Mouse (Mus musculus): ENCODE results near the gene Gab3. TPM values are rescaled to one million over a fixed set of nuclear protein-coding genes. Genes with fewer than 3 reads are reported as not detected.

The Gab3 gene
- 5.9 and 7.1 TPM in 2 replicates for polyA plus RNA-seq (2014; fragmentation: Nextera tagmentation; extraction: Ambion mirVana)

DNA sequence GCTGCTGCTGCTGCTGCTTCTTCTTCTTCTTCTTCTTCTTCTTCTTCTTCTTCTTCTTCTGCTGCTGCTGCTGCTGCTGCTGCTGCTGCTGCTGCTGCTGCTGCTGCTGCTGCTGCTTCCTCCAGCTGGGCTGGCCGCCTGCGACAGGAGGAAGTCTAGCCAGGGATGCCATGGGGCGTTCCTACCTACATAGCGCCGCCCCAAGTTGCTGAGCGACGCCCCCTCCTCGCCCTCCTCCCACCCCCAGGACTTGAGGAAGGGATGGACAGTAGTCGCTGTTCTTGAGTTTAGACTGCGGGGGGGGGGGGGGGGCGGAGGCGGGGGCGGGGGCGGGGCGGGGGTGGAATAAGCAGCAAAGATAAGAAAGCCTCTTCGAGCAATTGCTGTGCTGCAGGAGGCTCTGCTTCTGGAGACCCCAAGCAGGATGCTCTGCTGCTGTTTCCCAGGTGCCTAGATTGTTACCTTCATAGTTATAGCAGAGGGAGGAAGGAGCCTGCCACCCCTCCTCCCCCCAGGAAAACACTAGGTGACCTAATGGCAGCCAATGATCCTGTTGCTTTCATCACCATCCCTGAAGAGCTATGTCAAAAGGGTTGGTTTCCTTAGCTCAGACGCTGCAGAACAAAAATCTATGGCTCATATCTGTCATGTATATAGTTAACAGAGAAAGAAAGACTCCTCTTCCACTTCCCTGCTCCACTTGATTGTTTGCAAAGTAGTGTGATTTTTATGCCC is at the start of gene Gab3:
Gab3 (minus strand) TSS at position 685 of the 735 bp plus-strand sequence.
- Histone ChIP-seq H3K4me1 (ENCODE audit: insufficient read depth) (no peaks in the 10 kb centered on the region), H3K9me3 (ENCODE audit: low read depth, low read length) (no peaks in the 10 kb centered on the region), H3K27ac (ENCODE audit: low read depth) (peak within 1 kb of the TSS; percentile 58), H3K27me3 (ENCODE audit: insufficient read depth, low read length) (no peaks in the 10 kb centered on the region), H3K4me3 (ENCODE audit: low read depth, low read length) (peak within 1 kb of the TSS; percentile 47), H3K9ac (peak within 1 kb of the TSS; percentile 54), H3K36me3 (ENCODE audit: insufficient read depth) (no peaks in the 10 kb centered on the region), H3K4me2 (peak within 1 kb of the TSS; percentile 58)
- peak; percentile 77 for DNase-seq
- TF ChIP-seq CTCF (IDR thresholded peaks at IDR 0.05; ENCODE audit: low read depth) = no peak
- 5% methylated on average over 12 of the region's 17 CpGs for WGBS
- ATAC-seq (ENCODE audit: insufficient read depth) = peak; percentile 97

DNA sequence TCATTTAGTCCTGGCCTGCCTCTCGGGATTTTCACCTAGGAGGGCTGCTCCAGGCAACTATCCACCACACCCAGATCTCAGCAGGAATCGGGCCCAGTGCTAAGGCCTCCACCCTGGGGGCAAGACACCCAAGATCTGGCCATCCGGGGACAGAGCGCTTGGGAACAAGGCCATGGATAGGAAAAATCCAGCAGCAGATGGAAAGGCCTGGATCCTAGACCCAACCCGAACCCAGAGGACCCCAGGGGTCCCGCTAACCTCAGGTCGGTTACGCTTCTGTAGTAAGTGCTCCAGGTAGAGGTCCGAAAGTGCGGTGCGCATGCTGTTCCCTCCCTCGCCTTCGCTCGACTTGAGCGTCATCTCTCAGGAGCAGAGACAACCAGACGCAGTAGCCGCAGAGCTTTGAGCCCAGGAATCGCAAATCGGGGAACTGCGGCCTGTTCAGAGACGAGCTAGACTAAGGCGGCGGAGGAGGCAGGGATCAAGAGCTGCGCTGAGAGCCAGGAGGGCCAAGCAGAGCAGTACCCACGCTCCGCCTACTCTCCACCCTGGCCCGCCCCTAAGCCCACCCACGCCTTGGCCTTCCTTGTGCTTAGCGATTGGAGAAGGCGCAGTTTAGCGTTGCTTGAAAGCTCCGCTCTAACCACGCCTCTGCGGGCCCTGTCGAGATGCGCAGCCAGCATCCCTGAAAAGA is 45.4 kb upstream of the Gab3 start, which contains the start of gene Mpp1:
Mpp1 (minus strand) TSS at position 550 of the 694 bp plus-strand sequence.
- peak within 1 kb of the TSS; percentile 67 for H3K9ac ChIP-seq
- peak within 1 kb of the TSS; percentile 54 for H3K4me3 ChIP-seq (ENCODE audit: low read depth, low read length)
- peak; percentile 100 for ATAC-seq (ENCODE audit: insufficient read depth)
- 8% methylated on average over 35 of the region's 36 CpGs for WGBS
- H3K4me1 ChIP-seq (ENCODE audit: insufficient read depth) = no peaks in the 10 kb centered on the region
- H3K9me3 ChIP-seq (ENCODE audit: low read depth, low read length) = no peaks in the 10 kb centered on the region
- peak; percentile 91 for DNase-seq
- H3K4me2 ChIP-seq = peak within 1 kb of the TSS; percentile 54
- no peaks in the 10 kb centered on the region for H3K27me3 ChIP-seq (ENCODE audit: insufficient read depth, low read length)
- H3K27ac ChIP-seq (ENCODE audit: low read depth) = peak within 1 kb of the TSS; percentile 76; the same call in 1 of the 2 replicates
- H3K36me3 ChIP-seq (ENCODE audit: insufficient read depth) = peaks cover under 1% of the 10 kb centered on the region
- TF ChIP-seq CTCF (IDR thresholded peaks at IDR 0.05; ENCODE audit: low read depth) = no peak

DNA sequence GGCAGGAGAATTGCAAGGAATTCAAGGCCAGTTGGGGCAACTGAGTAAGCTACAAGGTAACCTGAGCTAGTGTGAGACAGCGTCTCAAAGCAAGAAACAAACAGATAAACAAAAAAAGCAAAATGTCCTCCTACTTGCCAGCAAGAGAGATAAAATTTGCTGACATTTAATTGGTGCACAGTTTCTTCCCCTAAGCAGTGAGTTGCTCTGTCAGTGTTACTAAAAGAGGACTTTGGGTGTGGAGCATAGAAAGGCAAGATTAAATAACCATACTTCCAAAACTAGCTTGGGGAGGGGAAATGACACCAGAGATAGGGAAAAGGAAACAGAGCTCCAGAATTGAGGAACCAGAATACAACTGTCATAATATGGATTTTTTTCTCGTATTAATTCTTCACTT is 44.2 kb upstream of the Gab3 start:
- Histone ChIP-seq H3K27me3 (ENCODE audit: insufficient read depth, low read length) (no peaks in the 10 kb centered on the region), H3K9ac (no peak overlapping the region), H3K36me3 (ENCODE audit: insufficient read depth) (peaks cover 9% of the 10 kb centered on the region), H3K4me2 (peak overlapping the region; percentile 54), H3K4me1 (ENCODE audit: insufficient read depth) (no peaks in the 10 kb centered on the region), H3K27ac (ENCODE audit: low read depth) (peak overlapping the region; percentile 42; the same call in 1 of the 2 replicates), H3K9me3 (ENCODE audit: low read depth, low read length) (no peaks in the 10 kb centered on the region), H3K4me3 (ENCODE audit: low read depth, low read length) (peak overlapping the region; percentile 54)
- ATAC-seq (ENCODE audit: insufficient read depth) = no peak
- no peak for TF ChIP-seq CTCF (IDR thresholded peaks at IDR 0.05; ENCODE audit: low read depth)
- DNase-seq = no peak
- WGBS = 50% methylated on average over 2 of the region's 2 CpGs

DNA sequence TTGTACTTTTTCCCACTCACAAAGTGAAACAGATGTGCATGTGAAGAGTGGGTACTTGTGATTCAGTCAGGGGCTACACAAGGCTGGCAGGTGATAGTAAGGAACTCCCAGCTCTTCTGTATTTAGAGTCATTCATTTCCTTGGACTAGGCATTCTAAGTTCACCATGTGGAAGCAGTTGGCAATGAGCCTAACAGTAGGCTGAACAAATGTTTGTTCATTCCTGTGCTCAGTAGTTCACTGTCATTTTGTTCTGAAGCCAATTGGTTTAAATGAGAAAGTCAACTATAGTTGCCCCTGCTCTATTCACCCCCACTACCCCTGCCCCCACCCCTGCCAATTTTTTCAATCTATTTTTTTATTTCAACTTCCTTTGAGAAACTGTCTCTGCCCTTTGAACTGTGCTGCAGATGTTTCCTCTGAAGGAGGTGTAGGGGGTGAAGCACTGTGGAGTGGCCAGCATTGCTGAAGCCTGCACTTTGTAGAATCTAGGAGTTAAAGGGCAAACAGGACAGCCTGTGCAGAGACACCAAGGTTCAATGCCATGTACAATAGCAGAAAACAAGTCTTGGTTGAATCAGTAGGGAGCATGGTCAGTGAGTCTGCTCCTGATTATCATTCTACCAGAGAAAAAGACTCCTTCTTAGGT is 43.2 kb upstream of the Gab3 start:
- Histone ChIP-seq H3K9ac (no peak overlapping the region), H3K4me1 (ENCODE audit: insufficient read depth) (no peaks in the 10 kb centered on the region), H3K27me3 (ENCODE audit: insufficient read depth, low read length) (no peaks in the 10 kb centered on the region), H3K4me3 (ENCODE audit: low read depth, low read length) (no peak overlapping the region), H3K36me3 (ENCODE audit: insufficient read depth) (peaks cover 12% of the 10 kb centered on the region), H3K27ac (ENCODE audit: low read depth) (no peak overlapping the region), H3K9me3 (ENCODE audit: low read depth, low read length) (no peaks in the 10 kb centered on the region), H3K4me2 (peak overlapping the region; percentile 35)
- ATAC-seq (ENCODE audit: insufficient read depth) = no peak
- DNase-seq = peak; percentile 66
- no peak for TF ChIP-seq CTCF (IDR thresholded peaks at IDR 0.05; ENCODE audit: low read depth)

DNA sequence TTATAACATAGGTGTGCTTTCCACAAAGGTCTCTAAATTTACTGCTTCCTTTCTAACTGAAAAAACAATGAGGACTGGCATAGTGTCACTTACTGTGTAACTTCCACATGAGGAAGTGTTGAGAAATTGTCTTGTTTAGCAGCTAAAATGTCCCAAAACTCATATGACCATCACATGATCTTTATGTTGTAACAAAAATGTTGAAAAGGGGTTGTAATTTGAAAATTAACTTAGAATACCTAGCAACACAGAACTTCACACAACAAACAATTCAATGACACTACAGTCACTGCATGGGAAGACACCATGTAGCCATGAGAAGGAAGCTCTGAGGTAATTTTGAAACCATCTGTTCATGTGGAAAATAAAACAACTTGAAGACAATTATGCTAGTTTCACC is 41.6 kb upstream of the Gab3 start:
- no peaks in the 10 kb centered on the region for H3K9me3 ChIP-seq (ENCODE audit: low read depth, low read length)
- no peak overlapping the region for H3K27ac ChIP-seq (ENCODE audit: low read depth)
- no peak for TF ChIP-seq CTCF (IDR thresholded peaks at IDR 0.05; ENCODE audit: low read depth)
- ATAC-seq (ENCODE audit: insufficient read depth) (no peak), DNase-seq (no peak)
- H3K36me3 ChIP-seq (ENCODE audit: insufficient read depth) = peaks cover 17% of the 10 kb centered on the region
- H3K27me3 ChIP-seq (ENCODE audit: insufficient read depth, low read length) = no peaks in the 10 kb centered on the region
- H3K4me1 ChIP-seq (ENCODE audit: insufficient read depth) = no peaks in the 10 kb centered on the region
- no peak overlapping the region for H3K4me3 ChIP-seq (ENCODE audit: low read depth, low read length)
- no peak overlapping the region for H3K4me2 ChIP-seq
- no peak overlapping the region for H3K9ac ChIP-seq

DNA sequence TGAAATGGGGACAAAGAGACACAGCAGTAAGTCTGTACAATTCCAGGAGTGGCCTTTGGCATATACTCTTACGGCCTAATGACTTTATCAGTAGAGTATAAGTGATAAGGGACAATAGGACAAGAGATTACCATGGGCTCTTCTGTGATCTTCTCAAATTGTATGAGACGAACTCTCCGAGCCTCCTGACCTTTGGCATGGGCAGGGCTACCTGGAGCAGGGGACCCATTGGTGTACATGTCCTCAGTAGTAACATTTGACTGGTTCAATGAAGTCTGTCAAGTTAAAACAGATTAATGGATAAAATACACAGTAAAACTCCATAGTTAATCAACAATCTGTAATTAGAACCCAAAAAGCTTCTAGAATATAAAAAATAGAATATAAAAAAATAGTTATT is 40.3 kb upstream of the Gab3 start:
- Histone ChIP-seq H3K4me3 (ENCODE audit: low read depth, low read length) (no peak overlapping the region), H3K4me1 (ENCODE audit: insufficient read depth) (no peaks in the 10 kb centered on the region), H3K27ac (ENCODE audit: low read depth) (no peak overlapping the region), H3K27me3 (ENCODE audit: insufficient read depth, low read length) (no peaks in the 10 kb centered on the region), H3K4me2 (no peak overlapping the region), H3K36me3 (ENCODE audit: insufficient read depth) (peaks cover 21% of the 10 kb centered on the region), H3K9me3 (ENCODE audit: low read depth, low read length) (no peaks in the 10 kb centered on the region), H3K9ac (no peak overlapping the region)
- WGBS = 77% methylated on average over 3 of the region's 3 CpGs
- DNase-seq (no peak), ATAC-seq (ENCODE audit: insufficient read depth) (no peak)
- no peak for TF ChIP-seq CTCF (IDR thresholded peaks at IDR 0.05; ENCODE audit: low read depth)

DNA sequence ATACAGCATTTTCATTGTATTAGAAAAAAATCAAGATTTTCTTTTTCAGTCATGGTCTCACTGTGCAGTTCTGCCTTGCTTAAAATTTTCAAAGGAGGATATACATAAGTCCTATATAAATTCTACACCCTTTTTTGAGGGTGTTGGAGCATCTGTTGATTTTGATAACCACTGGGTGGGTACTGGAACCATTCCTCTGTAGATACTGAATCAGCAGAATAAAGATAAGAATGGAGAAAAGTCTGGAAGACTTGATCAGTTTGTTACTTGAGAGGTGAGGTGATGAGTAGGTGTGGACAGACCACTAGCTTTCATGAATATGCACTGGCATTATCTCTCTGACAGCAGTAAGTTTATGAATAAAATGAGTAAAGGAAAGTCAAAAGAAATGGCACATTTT is 30.3 kb upstream of the Gab3 start:
- ATAC-seq (ENCODE audit: insufficient read depth) (no peak), DNase-seq (no peak)
- Histone ChIP-seq H3K9ac (no peak overlapping the region), H3K9me3 (ENCODE audit: low read depth, low read length) (no peaks in the 10 kb centered on the region), H3K4me2 (no peak overlapping the region), H3K27ac (ENCODE audit: low read depth) (no peak overlapping the region), H3K36me3 (ENCODE audit: insufficient read depth) (peaks cover 31% of the 10 kb centered on the region; the same call in 1 of the 2 replicates), H3K4me1 (ENCODE audit: insufficient read depth) (no peaks in the 10 kb centered on the region), H3K27me3 (ENCODE audit: insufficient read depth, low read length) (no peaks in the 10 kb centered on the region), H3K4me3 (ENCODE audit: low read depth, low read length) (no peak overlapping the region)
- no peak for TF ChIP-seq CTCF (IDR thresholded peaks at IDR 0.05; ENCODE audit: low read depth)
